Comparison of ENCODE assay signal across 8 mouse cellular contexts in genomic region chr10:59920485-59920809, GRCm38 (mm10). TPM values are rescaled to one million over a fixed set of nuclear protein-coding genes. Genes with fewer than 3 reads are reported as not detected.
DNase-seq lines count a peak whose midpoint lies in the region; ATAC-seq lines count a peak whose summit lies in the region.

No protein-coding gene starts in this region.

- ATAC-seq in frontal cortex, adult (ENCODE audit: low TSS enrichment) = 0 out of 2 replicates have a peak, but pooled peaks have one; percentile 16
- no peak for ATAC-seq in liver, embryonic 12.5 days
- no peak for ATAC-seq in granulocyte monocyte progenitor cell, adult 5-6 weeks (replicated peaks; ENCODE audit: poor library complexity, severe bottlenecking)

- WGBS in liver, embryonic 12.5 days (ENCODE audit: insufficient replicate concordance) = 30% methylated on average over 7 of the region's 7 CpGs

- no peak for DNase-seq in frontal cortex, postnatal 10 days (ENCODE audit: low spot score in 2 of 2)
- peak; percentile 27 to 29 for DNase-seq in thymus, postnatal 36 days
- no peak for DNase-seq in thymus, postnatal 25 days
- DNase-seq in thymus, adult 18-20 months = no peak
- DNase-seq in urinary bladder, postnatal 4 days (ENCODE audit: low spot score in 2 of 2) = no peak

- H3K4me2 ChIP-seq in liver, embryonic 12.5 days = peak overlapping the region; percentile 85

- no peaks in the 10 kb centered on the region for H3K9me3 ChIP-seq in liver, embryonic 12.5 days (replicated peaks)

- peaks cover 55% of the 10 kb centered on the region for H3K4me1 ChIP-seq in liver, embryonic 12.5 days

- no peaks in the 10 kb centered on the region for H3K27me3 ChIP-seq in liver, embryonic 12.5 days (replicated peaks)

- H3K9ac ChIP-seq in liver, embryonic 12.5 days = peak overlapping the region; percentile 55

- no peaks in the 10 kb centered on the region for H3K36me3 ChIP-seq in liver, embryonic 12.5 days

- H3K4me3 ChIP-seq in liver, embryonic 12.5 days = peak overlapping the region; percentile 56

- peak overlapping the region; percentile 66 for H3K27ac ChIP-seq in liver, embryonic 12.5 days

RNA-seq across cellular contexts. Expression of gene Ddit4, which starts 31.2 kb away (rescaled TPM):
- 5.4 and 6.9 TPM in 2 replicates for polyA plus RNA-seq in liver, embryonic 12.5 days (2016; fragmentation: Nextera tagmentation; extraction: Ambion mirVana)
- 0.49 TPM in 1 of 2 replicates, not detected in the other for total RNA-seq in granulocyte monocyte progenitor cell, adult 5-6 weeks (2014; fragmentation: Nextera tagmentation)
- total RNA-seq in granulocyte monocyte progenitor cell, adult 5-6 weeks (2017) = 2.0 and 2.2 TPM in 2 replicates

RNA-seq across cellular contexts. Expression of gene Dnajb12, which starts 41.1 kb away (rescaled TPM):
- polyA plus RNA-seq in liver, embryonic 12.5 days (2016; fragmentation: Nextera tagmentation; extraction: Ambion mirVana) = 18.0 and 18.7 TPM in 2 replicates
- total RNA-seq in granulocyte monocyte progenitor cell, adult 5-6 weeks (2014; fragmentation: Nextera tagmentation) = 18.8 and 26.9 TPM in 2 replicates
- 14.3 and 25.0 TPM in 2 replicates for total RNA-seq in granulocyte monocyte progenitor cell, adult 5-6 weeks (2017)

Comparison
In these comparisons a context has a peak if more than half of its experiments do, and no peak if none do; other contexts are left out.
1. DNase-seq: peak in thymus, postnatal 36 days (2 of 2); none in frontal cortex, postnatal 10 days (0 of 2), thymus, postnatal 25 days (single experiment), thymus, adult 18-20 months (0 of 2) and urinary bladder, postnatal 4 days (0 of 2).